Mouse (Mus musculus) hindbrain, embryonic 15.5 days (tissue): ENCODE results near the gene Gopc. TPM values are rescaled to one million over a fixed set of nuclear protein-coding genes. Genes with fewer than 3 reads are reported as not detected.

Source experiments
- ATAC-seq: fragments of 200-750 bp; cut with Nextera tagmentation; 2 replicates; pipeline ENCODE4 v1.8.0; 2017; ENCODE audit warnings: low read depth, moderate number of reproducible peaks, moderate TSS enrichment; ENCODE audit not compliant: low FRiP score
- H3K27ac ChIP-seq: fragments of 300-500 bp; sonication (generic); replicated peaks from 2 replicates; pipeline ENCODE4 v1.5.1; 2015; ENCODE audit warnings: mild to moderate bottlenecking, inconsistent platforms
- H3K27me3 ChIP-seq: fragments of 300-500 bp; sonication (generic); 2 replicates; pipeline ENCODE4 v1.6.1; 2015; ENCODE audit warnings: control low read depth, inconsistent platforms
- H3K36me3 ChIP-seq: fragments of 300-500 bp; sonication (generic); 2 replicates; pipeline ENCODE4 v1.6.1; 2015; ENCODE audit warnings: control low read depth, inconsistent platforms
- H3K4me1 ChIP-seq: fragments of 300-500 bp; sonication (generic); replicated peaks from 2 replicates; pipeline ENCODE4 v1.6.1; 2015; ENCODE audit warnings: control low read depth, inconsistent platforms
- H3K4me2 ChIP-seq: fragments of 300-500 bp; sonication (generic); 2 replicates; pipeline ENCODE4 v1.6.1; 2015; ENCODE audit warnings: moderate library complexity, mild to moderate bottlenecking, inconsistent platforms
- H3K4me3 ChIP-seq: fragments of 300-500 bp; sonication (generic); 2 replicates; pipeline ENCODE4 v1.5.1; 2015; ENCODE audit warnings: mild to moderate bottlenecking, inconsistent platforms
- H3K9ac ChIP-seq: fragments of 300-500 bp; sonication (generic); 2 replicates; pipeline ENCODE4 v1.6.1; 2015; ENCODE audit warnings: inconsistent platforms
- H3K9me3 ChIP-seq: fragments of 300-500 bp; sonication (generic); 2 replicates; pipeline ENCODE4 v1.6.1; 2016; ENCODE audit warnings: control low read depth, inconsistent platforms
- WGBS: fragments of 180-500 bp; shearing (Covaris S2); methylation state at CpG from one replicate; pipeline ENCODE4 v1.1.7; 2015; 5-methylcytosine and 5-hydroxymethylcytosine counted together
- polyA plus RNA-seq: library from polyadenylated mRNA; unstranded; fragments of >200 nt; fragmentation: Nextera tagmentation; extraction: Ambion mirVana; gene quantifications from 2 replicates; pipeline ENCODE4 v1.2.1, GENCODE M21; 2015

Gene Gopc
- polyA plus RNA-seq, 1 experiment from 2014 or later, result 27.8 TPM

- 52% methylated on average over 5 of the region's 5 CpGs for WGBS
- Histone ChIP-seq H3K36me3 (no peaks in the 10 kb centered on the region), H3K4me1 (no peaks in the 10 kb centered on the region), H3K27ac (no peak overlapping the region), H3K4me2 (no peak overlapping the region), H3K27me3 (no peaks in the 10 kb centered on the region), H3K9me3 (no peaks in the 10 kb centered on the region), H3K9ac (no peak overlapping the region), H3K4me3 (no peak overlapping the region)
- ATAC-seq, result no peak
Observed at GRCm38 (mm10) chr10:52287852-52288533, 93.9 kb downstream of the Gopc start.

Other genes starting within 250 kb of the Gopc start
- not detected in 2 replicates for gene Ros1, start 186.9 kb downstream of the Gopc start, polyA plus RNA-seq
- 20.0 and 22.2 TPM in 2 replicates for gene Dcbld1, start 148.5 kb downstream of the Gopc start, polyA plus RNA-seq
- not detected in 2 replicates for gene Gm26741, start 23.4 kb downstream of the Gopc start, polyA plus RNA-seq
- gene Nepn, start 6.8 kb upstream of the Gopc start, polyA plus RNA-seq, result not detected in 2 replicates
- gene Nus1, start 35.4 kb upstream of the Gopc start, polyA plus RNA-seq, result 21.8 and 22.3 TPM in 2 replicates